16 mouse cellular contexts compared by ENCODE assay signal in genomic region chr8:94107871-94108270, GRCm38 (mm10). TPM values are rescaled to one million over a fixed set of nuclear protein-coding genes. Genes with fewer than 3 reads are reported as not detected.
DNase-seq lines count a peak whose midpoint lies in the region; ATAC-seq and TF ChIP-seq lines count a peak whose summit lies in the region.
"Had no signal": no experiment of that assay in that cellular context is flagged by ENCODE, and none has a peak within 500 bp of the region (broad histone marks: within the 10 kb centered on the region; RNA-seq: fewer than 3 reads in every experiment).

No protein-coding gene starts in this region.

- no peaks in the 10 kb centered on the region for H3K9me3 ChIP-seq in heart, embryonic 11.5 days (replicated peaks; ENCODE audit: control insufficient read depth, low read length)
- no peaks in the 10 kb centered on the region for H3K9me3 ChIP-seq in intestine, postnatal 0 days (ENCODE audit: control insufficient read depth)
- H3K9me3 ChIP-seq in hindbrain, embryonic 14.5 days (ENCODE audit: control insufficient read depth, low read length) = no peaks in the 10 kb centered on the region
- H3K9me3 ChIP-seq: forebrain, embryonic 12.5 days; hindbrain, embryonic 10.5 days had no signal

- H3K27me3 ChIP-seq in heart, embryonic 11.5 days (ENCODE audit: control insufficient read depth, insufficient read depth, low read length) = no peaks in the 10 kb centered on the region
- no peaks in the 10 kb centered on the region for H3K27me3 ChIP-seq in intestine, postnatal 0 days (replicated peaks; ENCODE audit: control insufficient read depth, insufficient read depth, low read length)
- no peaks in the 10 kb centered on the region for H3K27me3 ChIP-seq in hindbrain, embryonic 14.5 days (ENCODE audit: control insufficient read depth, insufficient read depth, low read length)
- H3K27me3 ChIP-seq: forebrain, embryonic 12.5 days had no signal

- no peak overlapping the region for H3K4me3 ChIP-seq in heart, embryonic 11.5 days (ENCODE audit: low read depth, low read length)
- H3K4me3 ChIP-seq in intestine, postnatal 0 days (ENCODE audit: low read depth, low read length) = no peak overlapping the region
- H3K4me3 ChIP-seq in hindbrain, embryonic 14.5 days (replicated peaks; ENCODE audit: low read length) = no peak overlapping the region
- H3K4me3 ChIP-seq: forebrain, embryonic 12.5 days; hindbrain, embryonic 10.5 days had no signal

- intact Hi-C loops in heart, postnatal 36 days (cut with DNase I) = no loop called here

- ATAC-seq in heart, embryonic 11.5 days (replicated peaks; ENCODE audit: insufficient number of reproducible peaks, low FRiP score, low TSS enrichment) = no peak
- ATAC-seq in intestine, postnatal 0 days = no peak
- no peak for ATAC-seq in hindbrain, embryonic 14.5 days (ENCODE audit: low FRiP score)

- H3K9ac ChIP-seq in heart, embryonic 11.5 days (ENCODE audit: low read depth, low read length) = no peak overlapping the region
- H3K9ac ChIP-seq in intestine, postnatal 0 days (ENCODE audit: low read depth, low read length) = no peak overlapping the region
- no peak overlapping the region for H3K9ac ChIP-seq in hindbrain, embryonic 14.5 days
- H3K9ac ChIP-seq: forebrain, embryonic 12.5 days had no signal

- H3K4me1 ChIP-seq in heart, embryonic 11.5 days (ENCODE audit: control insufficient read depth, insufficient read depth, low read length) = peaks cover 2% of the 10 kb centered on the region; the same call in 1 of the 2 replicates
- H3K4me1 ChIP-seq in intestine, postnatal 0 days (replicated peaks; ENCODE audit: control insufficient read depth, insufficient read depth, low read length) = no peaks in the 10 kb centered on the region
- H3K4me1 ChIP-seq in hindbrain, embryonic 14.5 days (replicated peaks; ENCODE audit: control insufficient read depth, insufficient read depth, low read length) = no peaks in the 10 kb centered on the region
- H3K4me1 ChIP-seq: forebrain, embryonic 12.5 days had no signal

- no peak for TF ChIP-seq CTCF in intestine, postnatal 0 days (IDR thresholded peaks at IDR 0.05; ENCODE audit: low read depth)

- H3K27ac ChIP-seq in heart, embryonic 11.5 days (ENCODE audit: low read depth, low read length) = no peak overlapping the region
- no peak overlapping the region for H3K27ac ChIP-seq in intestine, postnatal 0 days (ENCODE audit: low read depth, low read length)
- H3K27ac ChIP-seq in hindbrain, embryonic 14.5 days = no peak overlapping the region
- H3K27ac ChIP-seq: forebrain, embryonic 12.5 days; hindbrain, embryonic 10.5 days had no signal

- WGBS in heart, embryonic 11.5 days (ENCODE audit: insufficient replicate concordance) = 54% methylated on average over 3 of the region's 3 CpGs
- 62% methylated on average over 3 of the region's 3 CpGs for WGBS in intestine, postnatal 0 days
- WGBS in hindbrain, embryonic 14.5 days = 84% methylated on average over 3 of the region's 3 CpGs

- H3K36me3 ChIP-seq in heart, embryonic 11.5 days (ENCODE audit: control insufficient read depth, insufficient read depth, low read length) = no peaks in the 10 kb centered on the region
- H3K36me3 ChIP-seq in intestine, postnatal 0 days (ENCODE audit: control insufficient read depth, insufficient read depth) = no peaks in the 10 kb centered on the region
- no peaks in the 10 kb centered on the region for H3K36me3 ChIP-seq in hindbrain, embryonic 14.5 days (replicated peaks; ENCODE audit: control insufficient read depth, insufficient read depth)
- H3K36me3 ChIP-seq: forebrain, embryonic 12.5 days; hindbrain, embryonic 10.5 days had no signal

- H3K4me2 ChIP-seq in heart, embryonic 11.5 days = no peak overlapping the region
- H3K4me2 ChIP-seq in intestine, postnatal 0 days (replicated peaks; ENCODE audit: low read depth) = no peak overlapping the region
- no peak overlapping the region for H3K4me2 ChIP-seq in hindbrain, embryonic 14.5 days (replicated peaks)
- H3K4me2 ChIP-seq: forebrain, embryonic 12.5 days had no signal

- DNase-seq in heart, adult 18-20 months = peak; percentile 27 to 43
- DNase-seq in 3T3-L1 (ENCODE audit: low read depth, low spot score) = peak; percentile 40
- DNase-seq in adrenal gland, postnatal 36 days = peak; percentile 74 to 79
- peak; percentile 16 to 19 for DNase-seq in heart, postnatal 36 days
- DNase-seq in thymus, postnatal 0 days (ENCODE audit: low spot score) = no peak
- no peak for DNase-seq in hindbrain, embryonic 14.5 days (ENCODE audit: low spot score)
- DNase-seq: embryo, embryonic 11 days had no signal

RNA-seq across cellular contexts. Expression of gene Bbs2, which starts 9.1 kb away (rescaled TPM):
- 10 to 100 TPM in 1 of 2 experiments, 1 to 10 TPM in 1; 7.6 to 10.1 TPM for total RNA-seq in heart, adult 18-20 months (2021)
- 8.7 and 10.6 TPM in 2 replicates for polyA plus RNA-seq in heart, embryonic 11.5 days (2014; fragmentation: Nextera tagmentation; extraction: Ambion mirVana)
- total RNA-seq in adrenal gland, postnatal 36 days (2021) = 10 to 100 TPM; 16.6 to 21.2 TPM
- 1 to 10 TPM; 7.9 to 8.4 TPM for total RNA-seq in heart, postnatal 36 days (2021)
- 7.2 and 9.3 TPM in 2 replicates for polyA plus RNA-seq in thymus, postnatal 0 days (2015; fragmentation: Nextera tagmentation; extraction: Ambion mirVana)
- polyA plus RNA-seq in intestine, postnatal 0 days (2015; fragmentation: Nextera tagmentation; extraction: Ambion mirVana) = 3.6 and 4.6 TPM in 2 replicates
- 19.7 and 20.6 TPM in 2 replicates for polyA plus RNA-seq in hindbrain, embryonic 14.5 days (2014; fragmentation: Nextera tagmentation; extraction: Ambion mirVana)

RNA-seq across cellular contexts. Expression of gene Mt4, which starts 29.1 kb away (rescaled TPM):
- not detected for total RNA-seq in heart, adult 18-20 months (2021)
- not detected in 2 replicates for polyA plus RNA-seq in heart, embryonic 11.5 days (2014; fragmentation: Nextera tagmentation; extraction: Ambion mirVana)
- not detected for total RNA-seq in adrenal gland, postnatal 36 days (2021)
- not detected for total RNA-seq in heart, postnatal 36 days (2021)
- 4.9 and 5.6 TPM in 2 replicates for polyA plus RNA-seq in thymus, postnatal 0 days (2015; fragmentation: Nextera tagmentation; extraction: Ambion mirVana)
- polyA plus RNA-seq in intestine, postnatal 0 days (2015; fragmentation: Nextera tagmentation; extraction: Ambion mirVana) = 0.69 and 2.6 TPM in 2 replicates
- polyA plus RNA-seq in hindbrain, embryonic 14.5 days (2014; fragmentation: Nextera tagmentation; extraction: Ambion mirVana) = not detected in 2 replicates
- total RNA-seq: CH12.LX; layer of hippocampus, postnatal 14 days; neutrophil, adult 5-6 weeks had no signal
- polyA plus RNA-seq: forebrain, embryonic 12.5 days; hindbrain, embryonic 10.5 days; lung, embryonic 16.5 days; stomach, embryonic 14.5 days had no signal

RNA-seq across cellular contexts. Expression of gene Mt3, which starts 44.5 kb away (rescaled TPM):
- total RNA-seq in heart, adult 18-20 months (2021) = 1 to 10 TPM; 2.2 to 2.4 TPM
- 22.7 TPM in 2 replicates for polyA plus RNA-seq in heart, embryonic 11.5 days (2014; fragmentation: Nextera tagmentation; extraction: Ambion mirVana)
- 1 to 10 TPM; 4.1 to 5.9 TPM for total RNA-seq in adrenal gland, postnatal 36 days (2021)
- total RNA-seq in heart, postnatal 36 days (2021) = 1 to 10 TPM; 1.9 to 4.1 TPM
- 3.6 and 4.6 TPM in 2 replicates for polyA plus RNA-seq in thymus, postnatal 0 days (2015; fragmentation: Nextera tagmentation; extraction: Ambion mirVana)
- 4.4 and 4.7 TPM in 2 replicates for polyA plus RNA-seq in intestine, postnatal 0 days (2015; fragmentation: Nextera tagmentation; extraction: Ambion mirVana)
- polyA plus RNA-seq in hindbrain, embryonic 14.5 days (2014; fragmentation: Nextera tagmentation; extraction: Ambion mirVana) = 215 and 245 TPM in 2 replicates
- total RNA-seq: neutrophil, adult 5-6 weeks had no signal

Comparison
In these comparisons a context has a peak if more than half of its experiments do, and no peak if none do; other contexts are left out.
1. DNase-seq: peak in heart, adult 18-20 months (2 of 2), 3T3-L1 (single experiment), adrenal gland, postnatal 36 days (2 of 2) and heart, postnatal 36 days (2 of 2); none in thymus, postnatal 0 days (single experiment) and hindbrain, embryonic 14.5 days (single experiment).